Mouse (Mus musculus) midbrain, embryonic 14.5 days (tissue): ENCODE results near the gene Cyp4f14. TPM values are rescaled to one million over a fixed set of nuclear protein-coding genes. Genes with fewer than 3 reads are reported as not detected.

ENCODE experiments used
- ATAC-seq: fragments of 200-750 bp; cut with Nextera tagmentation; 2 replicates; pipeline ENCODE4 v1.8.0; 2017; ENCODE audit warnings: moderate number of reproducible peaks, moderate library complexity; ENCODE audit not compliant: low FRiP score, low TSS enrichment
- DNase-seq: peaks from one replicate; pipeline ENCODE4 v3.0.0-alpha.2; 2015
- H3K27ac ChIP-seq: fragments of 300-500 bp; sonication (generic); replicated peaks from 2 replicates; pipeline ENCODE4 v1.5.1; 2014; ENCODE audit warnings: mild to moderate bottlenecking, low read depth, low read length, moderate library complexity
- H3K27me3 ChIP-seq: fragments of 300-500 bp; sonication (generic); 2 replicates; pipeline ENCODE4 v1.6.1; 2014; ENCODE audit warnings: low read length, control low read depth, mixed read lengths; ENCODE audit not compliant: control insufficient read depth, insufficient read depth
- H3K36me3 ChIP-seq: fragments of 300-500 bp; sonication (generic); 2 replicates; pipeline ENCODE4 v1.6.1; 2014; ENCODE audit warnings: low read length, control low read depth; ENCODE audit not compliant: control insufficient read depth, insufficient read depth
- H3K4me1 ChIP-seq: fragments of 300-500 bp; sonication (generic); 2 replicates; pipeline ENCODE4 v1.6.1; 2014; ENCODE audit warnings: mild to moderate bottlenecking, antibody characterized with exemption, low read length, control low read depth; ENCODE audit not compliant: control insufficient read depth, insufficient read depth
- H3K4me2 ChIP-seq: fragments of 300-500 bp; sonication (generic); 2 replicates; pipeline ENCODE4 v1.6.1; 2014; ENCODE audit warnings: mild to moderate bottlenecking, low read length, moderate library complexity
- H3K4me3 ChIP-seq: fragments of 300-500 bp; sonication (generic); replicated peaks from 2 replicates; pipeline ENCODE4 v1.5.1; 2014; ENCODE audit warnings: low read depth, low read length
- H3K9ac ChIP-seq: fragments of 300-500 bp; sonication (generic); replicated peaks from 2 replicates; pipeline ENCODE4 v1.6.1; 2014; ENCODE audit warnings: mild to moderate bottlenecking, low read length, moderate library complexity
- H3K9me3 ChIP-seq: fragments of 300-500 bp; sonication (generic); 2 replicates; pipeline ENCODE4 v1.6.1; 2016; ENCODE audit warnings: low read length, control low read depth, mixed read lengths; ENCODE audit not compliant: control insufficient read depth
- WGBS: fragments of 180-500 bp; shearing (Covaris S2); extraction: QIAGEN DNeasy Blood & Tissue Kit; methylation state at CpG from one replicate; pipeline ENCODE4 v1.1.7; 2014; 5-methylcytosine and 5-hydroxymethylcytosine counted together
- polyA plus RNA-seq: library from polyadenylated mRNA; unstranded; fragments of >200 nt; fragmentation: Nextera tagmentation; extraction: Ambion mirVana; gene quantifications from 2 replicates; pipeline ENCODE4 v1.2.1, GENCODE M21; 2014

Gene Cyp4f14
- not detected in 2 replicates for polyA plus RNA-seq

GRCm38 (mm10) chr17:32917131-32917530 is at the start of gene Cyp4f14:
Gene Cyp4f14, minus strand, starts transcription at chr17:32917342.
- ATAC-seq (no peak), DNase-seq (no peak)
- Histone ChIP-seq H3K27me3 (no peaks in the 10 kb centered on the region), H3K27ac (no peak within 1 kb of the TSS), H3K4me1 (no peaks in the 10 kb centered on the region), H3K36me3 (no peaks in the 10 kb centered on the region), H3K9me3 (no peaks in the 10 kb centered on the region), H3K9ac (no peak within 1 kb of the TSS), H3K4me2 (no peak within 1 kb of the TSS), H3K4me3 (no peak within 1 kb of the TSS)
- WGBS = 68% methylated on average over 2 of the region's 2 CpGs

- peak; percentile 96 for DNase-seq
- Histone ChIP-seq H3K4me3 (peak within 1 kb of the TSS; percentile 65), H3K27ac (peak within 1 kb of the TSS; percentile 56), H3K27me3 (no peaks in the 10 kb centered on the region), H3K4me2 (peak within 1 kb of the TSS; percentile 83), H3K9ac (peak within 1 kb of the TSS; percentile 53), H3K9me3 (no peaks in the 10 kb centered on the region), H3K36me3 (no peaks in the 10 kb centered on the region), H3K4me1 (peaks cover 19% of the 10 kb centered on the region)
- under 1% methylated on average over 33 of the region's 33 CpGs for WGBS
- ATAC-seq = peak; percentile 99
Observed at GRCm38 (mm10) chr17:32965623-32966290, 48.6 kb upstream of the Cyp4f14 start, which contains the start of gene Zfp472. Gene Zfp472, plus strand, starts transcription at chr17:32965814.

- Histone ChIP-seq H3K27ac (no peak overlapping the region; the same call in 1 of the 2 replicates), H3K4me2 (peak overlapping the region; percentile 83), H3K4me3 (peak overlapping the region; percentile 65), H3K27me3 (no peaks in the 10 kb centered on the region), H3K9ac (peak overlapping the region; percentile 53), H3K4me1 (peaks cover 19% of the 10 kb centered on the region), H3K9me3 (no peaks in the 10 kb centered on the region), H3K36me3 (no peaks in the 10 kb centered on the region)
- no peak for DNase-seq
- peak; percentile 48; the same call in 1 of the 2 replicates for ATAC-seq
- WGBS = under 1% methylated on average over 14 of the region's 14 CpGs
Observed at GRCm38 (mm10) chr17:32965253-32965622, 48.1 kb upstream of the Cyp4f14 start.

- no peaks in the 10 kb centered on the region for H3K4me1 ChIP-seq
- no peaks in the 10 kb centered on the region for H3K9me3 ChIP-seq
- no peak overlapping the region for H3K27ac ChIP-seq
- 30% methylated on average over 16 of the region's 16 CpGs for WGBS
- no peak overlapping the region for H3K9ac ChIP-seq
- ATAC-seq = no peak
- no peaks in the 10 kb centered on the region for H3K27me3 ChIP-seq
- peak; percentile 80 for DNase-seq
- H3K36me3 ChIP-seq = no peaks in the 10 kb centered on the region
- H3K4me3 ChIP-seq = no peak overlapping the region
- no peak overlapping the region for H3K4me2 ChIP-seq
Observed at GRCm38 (mm10) chr17:32951441-32951840, 34.3 kb upstream of the Cyp4f14 start.

- H3K27ac ChIP-seq = no peak overlapping the region
- ATAC-seq (no peak), DNase-seq (no peak)
- WGBS = 80% methylated on average over 11 of the region's 11 CpGs
- H3K27me3 ChIP-seq = no peaks in the 10 kb centered on the region
- no peaks in the 10 kb centered on the region for H3K36me3 ChIP-seq
- H3K4me1 ChIP-seq = no peaks in the 10 kb centered on the region
- no peak overlapping the region for H3K4me2 ChIP-seq
- H3K4me3 ChIP-seq = no peak overlapping the region
- H3K9ac ChIP-seq = no peak overlapping the region
- no peaks in the 10 kb centered on the region for H3K9me3 ChIP-seq
Observed at GRCm38 (mm10) chr17:32951006-32951405, 33.9 kb upstream of the Cyp4f14 start.

GRCm38 (mm10) chr17:32950136-32950535 is 33.0 kb upstream of the Cyp4f14 start:
- 92% methylated on average over 3 of the region's 3 CpGs for WGBS
- H3K4me2 ChIP-seq = no peak overlapping the region
- no peak overlapping the region for H3K9ac ChIP-seq
- no peaks in the 10 kb centered on the region for H3K4me1 ChIP-seq
- no peak overlapping the region for H3K27ac ChIP-seq
- no peak overlapping the region for H3K4me3 ChIP-seq
- H3K9me3 ChIP-seq = no peaks in the 10 kb centered on the region
- no peak for DNase-seq
- H3K36me3 ChIP-seq = no peaks in the 10 kb centered on the region
- no peaks in the 10 kb centered on the region for H3K27me3 ChIP-seq
- ATAC-seq = no peak

GRCm38 (mm10) chr17:32947215-32947914 is 30.2 kb upstream of the Cyp4f14 start, which contains the start of gene Cyp4f13:
Gene Cyp4f13, minus strand, starts transcription at chr17:32947402.
- ATAC-seq (peak; percentile 82; the same call in 1 of the 2 replicates), DNase-seq (peak; percentile 87)
- no peaks in the 10 kb centered on the region for H3K9me3 ChIP-seq
- peak within 1 kb of the TSS; percentile 36 for H3K4me3 ChIP-seq
- H3K4me2 ChIP-seq = peak within 1 kb of the TSS; percentile 56
- 0 out of 2 replicates have a peak within 1 kb of the TSS, but pooled peaks have one; percentile 26 for H3K27ac ChIP-seq
- H3K4me1 ChIP-seq = no peaks in the 10 kb centered on the region
- WGBS = 48% methylated on average over 12 of the region's 12 CpGs
- peak within 1 kb of the TSS; percentile 45; the same call in 1 of the 2 replicates for H3K9ac ChIP-seq
- H3K36me3 ChIP-seq = no peaks in the 10 kb centered on the region
- H3K27me3 ChIP-seq = no peaks in the 10 kb centered on the region

GRCm38 (mm10) chr17:32946716-32947115 is 29.6 kb upstream of the Cyp4f14 start:
- Histone ChIP-seq H3K4me1 (no peaks in the 10 kb centered on the region), H3K4me2 (peak overlapping the region; percentile 56), H3K27me3 (no peaks in the 10 kb centered on the region), H3K9ac (peak overlapping the region; percentile 45; the same call in 1 of the 2 replicates), H3K4me3 (peak overlapping the region; percentile 36), H3K27ac (no peak overlapping the region), H3K9me3 (no peaks in the 10 kb centered on the region), H3K36me3 (no peaks in the 10 kb centered on the region)
- DNase-seq (no peak), ATAC-seq (no peak)
- 69% methylated on average over 9 of the region's 9 CpGs for WGBS
